Mouse (Mus musculus): ENCODE measurements around the gene Csf1. TPM values are rescaled to one million over a fixed set of nuclear protein-coding genes. Genes with fewer than 3 reads are reported as not detected.

Gene Csf1
- polyA plus RNA-seq, 1 experiment: 0.02 TPM

DNA sequence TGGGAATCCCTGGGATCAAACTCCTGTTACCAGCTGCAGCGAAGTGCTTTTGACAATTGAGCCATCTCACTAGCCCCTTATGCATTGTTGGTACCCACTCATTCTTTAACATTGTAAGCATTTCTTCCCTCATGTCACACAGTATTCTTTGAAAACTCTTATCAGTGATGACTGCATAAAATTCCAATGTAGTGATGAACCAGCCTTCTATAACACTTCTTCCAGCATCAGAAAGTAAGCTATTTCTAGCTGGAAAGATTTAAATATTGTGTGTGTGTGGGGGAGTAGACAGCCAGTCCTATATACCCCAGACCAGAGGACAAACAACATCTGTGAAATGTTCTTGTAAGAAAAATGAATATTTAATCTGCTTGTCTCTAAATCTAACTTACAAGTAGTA lies 26.9 kb downstream of the Csf1 start:
- no peaks in the 10 kb centered on the region for H3K4me1 ChIP-seq (ENCODE audit: control insufficient read depth)
- no peaks in the 10 kb centered on the region for H3K9me3 ChIP-seq (ENCODE audit: control insufficient read depth, low read length)
- no peaks in the 10 kb centered on the region for H3K36me3 ChIP-seq (ENCODE audit: control insufficient read depth)
- no peak overlapping the region for H3K4me3 ChIP-seq (replicated peaks)
- TF ChIP-seq TAL1 (IDR thresholded peaks at IDR 0.05; ENCODE audit: low read length) (no peak), GATA1 (IDR thresholded peaks at IDR 0.05; ENCODE audit: low read length) (no peak)
- no peaks in the 10 kb centered on the region for H3K27me3 ChIP-seq (ENCODE audit: control insufficient read depth)

DNA sequence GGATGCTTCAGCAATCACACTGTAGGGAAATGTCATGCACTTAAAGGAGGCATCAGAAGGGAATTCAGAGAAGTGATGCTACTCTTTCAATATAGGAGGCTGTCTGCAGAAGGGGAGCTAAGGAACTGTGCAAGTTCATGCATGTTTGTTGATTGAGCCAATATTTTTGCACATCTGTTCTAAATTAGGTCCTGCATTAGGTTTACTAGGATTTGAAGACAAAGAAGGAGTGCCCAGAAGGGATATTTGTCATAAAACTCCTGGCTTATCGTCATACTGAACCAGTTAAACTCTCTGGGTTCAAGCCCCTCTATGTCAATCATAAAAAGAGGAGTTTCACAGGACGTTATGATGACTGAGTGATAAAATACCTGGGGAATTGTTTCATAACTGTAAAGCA lies 30.0 kb downstream of the Csf1 start:
- Histone ChIP-seq H3K9me3 (ENCODE audit: control insufficient read depth, low read length) (no peaks in the 10 kb centered on the region), H3K4me1 (ENCODE audit: control insufficient read depth) (no peaks in the 10 kb centered on the region), H3K27me3 (ENCODE audit: control insufficient read depth) (no peaks in the 10 kb centered on the region), H3K36me3 (ENCODE audit: control insufficient read depth) (no peaks in the 10 kb centered on the region), H3K4me3 (replicated peaks) (no peak overlapping the region)
- TF ChIP-seq GATA1 (IDR thresholded peaks at IDR 0.05; ENCODE audit: low read length) (no peak), TAL1 (IDR thresholded peaks at IDR 0.05; ENCODE audit: low read length) (no peak)

DNA sequence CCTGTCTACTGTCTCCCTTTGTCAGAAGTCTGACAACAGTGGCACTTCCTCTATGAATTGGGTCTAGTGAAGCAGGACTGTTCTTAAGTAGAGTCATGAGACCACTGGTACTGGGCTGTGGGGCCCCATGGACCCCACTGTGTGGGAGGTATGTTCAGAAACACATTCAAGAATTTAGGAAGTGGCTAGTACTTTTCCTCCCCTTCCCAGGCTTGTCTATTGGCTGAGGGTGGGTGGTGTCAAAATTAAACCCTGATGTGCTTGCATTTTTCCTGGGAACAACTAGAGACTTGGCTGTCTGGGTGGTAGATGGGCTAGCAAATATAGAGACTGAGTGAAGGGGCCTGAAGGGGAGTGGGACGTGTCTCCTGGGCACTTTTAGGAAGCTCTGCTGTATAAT lies 31.8 kb downstream of the Csf1 start:
- H3K4me1 ChIP-seq (ENCODE audit: control insufficient read depth): no peaks in the 10 kb centered on the region
- H3K9me3 ChIP-seq (ENCODE audit: control insufficient read depth, low read length): no peaks in the 10 kb centered on the region
- no peak for TF ChIP-seq GATA1 (IDR thresholded peaks at IDR 0.05; ENCODE audit: low read length)
- no peak for TF ChIP-seq TAL1 (IDR thresholded peaks at IDR 0.05; ENCODE audit: low read length)

DNA sequence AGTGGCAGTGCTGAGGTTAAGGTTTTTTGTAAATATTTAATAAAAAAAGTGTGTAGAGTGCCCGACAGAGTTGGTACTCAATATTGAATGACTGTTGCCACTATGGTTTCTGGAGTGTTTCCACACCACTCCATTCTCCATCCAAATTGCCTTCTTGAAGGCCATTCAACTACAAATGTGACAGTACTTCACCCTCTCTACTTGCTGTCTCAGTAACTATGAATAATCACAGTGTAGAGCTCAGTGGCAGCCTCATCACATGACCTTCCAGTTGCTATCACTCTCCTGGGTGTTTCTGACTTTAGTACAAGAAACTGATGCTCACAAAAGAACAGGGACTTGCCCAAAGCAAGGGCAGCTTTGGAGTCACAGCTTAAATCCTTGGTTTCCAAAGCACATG lies 44.3 kb downstream of the Csf1 start:
- H3K4me3 ChIP-seq (replicated peaks): no peak overlapping the region

More for the DNA sequence above, 31.8 kb downstream of the Csf1 start:
- no peaks in the 10 kb centered on the region for H3K36me3 ChIP-seq (ENCODE audit: control insufficient read depth)
- no peak overlapping the region for H3K4me3 ChIP-seq (replicated peaks)
- no peaks in the 10 kb centered on the region for H3K27me3 ChIP-seq (ENCODE audit: control insufficient read depth)

DNA sequence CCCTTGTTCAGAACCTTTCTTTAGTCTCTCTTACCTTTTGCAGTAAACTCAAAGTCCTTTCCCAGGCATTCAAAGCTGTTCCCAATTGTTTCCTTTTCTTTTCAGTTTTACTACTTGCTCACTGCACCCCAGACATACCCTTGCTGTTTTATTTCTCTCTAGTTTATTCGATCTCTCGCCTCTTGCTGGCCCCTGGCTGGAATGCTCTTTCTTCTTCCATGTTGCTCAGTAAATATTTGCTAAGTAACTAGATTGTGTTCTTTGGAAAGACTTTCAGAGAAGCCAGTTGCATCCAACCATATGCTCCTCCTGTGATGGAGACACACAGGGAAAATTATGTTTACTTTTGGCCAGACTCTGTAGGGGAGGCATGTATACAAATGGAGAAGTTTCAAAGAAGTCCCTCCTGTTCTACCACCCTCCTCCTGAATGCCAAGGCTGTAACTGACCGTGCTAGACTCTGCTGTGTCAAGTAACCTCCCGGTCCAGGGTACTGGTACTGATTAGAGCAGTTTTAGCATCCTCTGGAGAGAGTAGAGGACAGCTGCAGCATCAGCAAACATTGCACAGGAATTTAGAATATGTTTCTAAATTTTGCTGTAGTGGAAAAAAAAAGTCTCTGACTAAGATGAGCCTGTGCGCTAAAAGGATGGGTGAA lies 45.9 kb downstream of the Csf1 start:
- TF ChIP-seq TAL1 (IDR thresholded peaks at IDR 0.05; ENCODE audit: low read length): no peak
- no peak for TF ChIP-seq GATA1 (IDR thresholded peaks at IDR 0.05; ENCODE audit: low read length)

More for the DNA sequence above, 44.3 kb downstream of the Csf1 start:
- TF ChIP-seq GATA1 (IDR thresholded peaks at IDR 0.05; ENCODE audit: low read length): no peak
- TF ChIP-seq TAL1 (IDR thresholded peaks at IDR 0.05; ENCODE audit: low read length): no peak
- Histone ChIP-seq H3K27me3 (ENCODE audit: control insufficient read depth) (no peaks in the 10 kb centered on the region), H3K4me1 (ENCODE audit: control insufficient read depth) (no peaks in the 10 kb centered on the region), H3K36me3 (ENCODE audit: control insufficient read depth) (no peaks in the 10 kb centered on the region), H3K9me3 (ENCODE audit: control insufficient read depth, low read length) (no peaks in the 10 kb centered on the region)

DNA sequence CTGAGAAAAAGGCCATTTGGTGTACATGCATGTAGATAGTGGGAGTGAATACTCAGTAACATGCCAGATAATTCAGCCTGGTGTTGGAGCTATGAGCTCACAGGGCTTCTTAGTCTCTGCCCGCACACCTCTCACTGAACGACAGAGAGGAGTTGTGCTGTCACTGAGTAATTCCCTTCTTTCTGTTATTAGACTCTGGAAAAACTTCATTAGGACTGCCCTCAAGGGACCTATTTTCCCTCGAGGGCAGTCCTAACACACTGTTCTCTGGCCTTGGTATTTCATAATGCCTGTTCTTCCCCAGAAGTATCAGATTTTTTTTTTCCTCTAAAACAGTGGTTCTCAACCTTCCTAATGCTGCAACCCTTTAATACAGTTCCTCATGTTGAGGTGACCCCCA lies 48.2 kb downstream of the Csf1 start:
- H3K27me3 ChIP-seq (ENCODE audit: control insufficient read depth): no peaks in the 10 kb centered on the region
- no peaks in the 10 kb centered on the region for H3K36me3 ChIP-seq (ENCODE audit: control insufficient read depth)
- no peaks in the 10 kb centered on the region for H3K9me3 ChIP-seq (ENCODE audit: control insufficient read depth, low read length)
- H3K4me3 ChIP-seq (replicated peaks): no peak overlapping the region
- TF ChIP-seq TAL1 (IDR thresholded peaks at IDR 0.05; ENCODE audit: low read length): no peak
- TF ChIP-seq GATA1 (IDR thresholded peaks at IDR 0.05; ENCODE audit: low read length): no peak
- no peaks in the 10 kb centered on the region for H3K4me1 ChIP-seq (ENCODE audit: control insufficient read depth)

More for the DNA sequence above, 45.9 kb downstream of the Csf1 start:
- Histone ChIP-seq H3K27me3 (ENCODE audit: control insufficient read depth) (no peaks in the 10 kb centered on the region), H3K4me3 (replicated peaks) (no peak overlapping the region), H3K9me3 (ENCODE audit: control insufficient read depth, low read length) (no peaks in the 10 kb centered on the region), H3K4me1 (ENCODE audit: control insufficient read depth) (no peaks in the 10 kb centered on the region), H3K36me3 (ENCODE audit: control insufficient read depth) (no peaks in the 10 kb centered on the region)

DNA sequence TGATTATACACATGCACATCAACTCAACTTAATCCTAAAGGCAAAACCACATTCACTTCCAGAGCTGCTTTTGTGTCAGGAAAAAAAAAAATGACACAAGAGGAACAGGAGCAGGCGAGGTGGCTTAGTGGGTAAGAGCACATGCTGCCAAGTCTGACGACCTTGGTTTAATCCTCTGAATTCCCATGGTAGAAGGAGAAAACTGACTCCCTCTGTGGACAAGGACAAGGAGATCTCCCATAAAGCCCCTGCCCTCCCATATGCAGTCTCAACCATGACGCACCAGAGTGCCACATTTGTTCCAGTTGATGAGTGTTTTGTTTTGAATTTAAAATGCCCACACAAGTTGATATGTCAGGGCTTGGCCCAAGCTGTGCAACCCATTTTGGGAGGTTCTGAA lies 51.1 kb downstream of the Csf1 start:
- Histone ChIP-seq H3K4me1 (ENCODE audit: control insufficient read depth) (no peaks in the 10 kb centered on the region), H3K36me3 (ENCODE audit: control insufficient read depth) (no peaks in the 10 kb centered on the region), H3K27me3 (ENCODE audit: control insufficient read depth) (no peaks in the 10 kb centered on the region), H3K4me3 (replicated peaks) (no peak overlapping the region), H3K9me3 (ENCODE audit: control insufficient read depth, low read length) (no peaks in the 10 kb centered on the region)
- TF ChIP-seq TAL1 (IDR thresholded peaks at IDR 0.05; ENCODE audit: low read length): no peak
- TF ChIP-seq GATA1 (IDR thresholded peaks at IDR 0.05; ENCODE audit: low read length): no peak

DNA sequence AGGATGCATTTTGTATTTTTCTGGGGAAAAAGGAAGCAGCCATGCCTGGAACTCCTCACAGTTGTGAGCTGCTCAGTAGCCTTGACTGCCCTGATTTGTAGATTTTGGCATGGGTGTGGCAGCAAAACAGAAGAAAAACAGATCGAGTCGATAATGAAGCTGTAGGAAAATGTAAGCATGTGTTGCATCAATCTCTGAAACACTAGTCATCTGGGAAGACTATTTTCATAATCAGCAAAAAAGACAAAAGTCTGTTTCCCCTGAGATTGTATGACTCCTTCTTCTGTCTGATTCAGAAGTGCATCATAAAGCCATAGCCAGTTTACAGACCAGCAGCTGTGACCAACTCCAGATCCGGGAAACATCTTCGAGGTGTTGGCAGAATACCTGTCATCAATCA lies 53.0 kb downstream of the Csf1 start:
- no peaks in the 10 kb centered on the region for H3K9me3 ChIP-seq (ENCODE audit: control insufficient read depth, low read length)

DNA sequence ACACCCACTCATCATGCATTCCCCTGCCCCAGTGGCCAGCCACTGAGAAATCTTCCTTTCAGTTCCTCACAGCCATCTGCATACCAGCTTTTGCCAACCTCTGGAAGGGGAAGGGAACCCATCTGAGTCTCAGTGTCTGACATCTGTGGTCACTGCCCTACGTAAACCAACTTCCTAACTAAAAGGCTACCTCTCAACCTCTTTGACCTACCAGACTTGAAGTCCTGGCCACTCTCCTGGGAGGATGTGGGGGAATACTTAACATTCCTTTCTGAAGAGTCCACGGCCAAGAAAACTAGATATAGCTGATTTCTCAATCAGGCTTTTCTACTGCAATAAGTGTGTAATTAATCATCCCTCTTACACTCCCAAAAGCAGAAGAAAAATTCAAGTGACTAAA lies 54.1 kb downstream of the Csf1 start:
- H3K4me3 ChIP-seq (replicated peaks): no peak overlapping the region
- H3K36me3 ChIP-seq (ENCODE audit: control insufficient read depth): no peaks in the 10 kb centered on the region
- no peaks in the 10 kb centered on the region for H3K4me1 ChIP-seq (ENCODE audit: control insufficient read depth)
- H3K9me3 ChIP-seq (ENCODE audit: control insufficient read depth, low read length): no peaks in the 10 kb centered on the region
- H3K27me3 ChIP-seq (ENCODE audit: control insufficient read depth): no peaks in the 10 kb centered on the region
- TF ChIP-seq GATA1 (IDR thresholded peaks at IDR 0.05; ENCODE audit: low read length) (no peak), TAL1 (IDR thresholded peaks at IDR 0.05; ENCODE audit: low read length) (no peak)

More for the DNA sequence above, 53.0 kb downstream of the Csf1 start:
- no peak for TF ChIP-seq GATA1 (IDR thresholded peaks at IDR 0.05; ENCODE audit: low read length)
- no peak for TF ChIP-seq TAL1 (IDR thresholded peaks at IDR 0.05; ENCODE audit: low read length)
- Histone ChIP-seq H3K27me3 (ENCODE audit: control insufficient read depth) (no peaks in the 10 kb centered on the region), H3K4me3 (replicated peaks) (no peak overlapping the region), H3K4me1 (ENCODE audit: control insufficient read depth) (no peaks in the 10 kb centered on the region), H3K36me3 (ENCODE audit: control insufficient read depth) (no peaks in the 10 kb centered on the region)

DNA sequence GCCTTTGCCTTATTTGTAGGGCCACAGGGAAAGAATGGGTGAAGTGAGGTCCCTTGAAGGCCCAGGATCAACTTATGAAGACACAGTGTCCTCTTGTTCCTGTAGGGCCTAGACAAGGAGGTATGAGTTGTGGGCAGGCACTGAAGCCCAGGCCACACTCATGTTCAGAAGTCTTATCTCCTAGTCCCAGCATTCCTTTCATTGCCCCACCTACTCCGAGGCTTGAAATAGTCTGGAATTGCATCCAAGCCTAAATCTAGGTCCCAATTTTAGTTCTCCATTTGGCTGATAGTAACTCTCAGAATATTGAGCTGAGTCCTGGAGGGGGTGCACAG lies 55.9 kb downstream of the Csf1 start:
- no peaks in the 10 kb centered on the region; the same call in 1 of the 2 replicates for H3K27me3 ChIP-seq (ENCODE audit: control insufficient read depth)
- no peak overlapping the region for H3K4me3 ChIP-seq (replicated peaks)
- H3K36me3 ChIP-seq (ENCODE audit: control insufficient read depth): no peaks in the 10 kb centered on the region
- TF ChIP-seq TAL1 (IDR thresholded peaks at IDR 0.05; ENCODE audit: low read length): no peak
- no peak for TF ChIP-seq GATA1 (IDR thresholded peaks at IDR 0.05; ENCODE audit: low read length)
- H3K9me3 ChIP-seq (ENCODE audit: control insufficient read depth, low read length): no peaks in the 10 kb centered on the region
- H3K4me1 ChIP-seq (ENCODE audit: control insufficient read depth): no peaks in the 10 kb centered on the region

All from erythroblast, embryonic 14.5 days (primary cell).